Mouse (Mus musculus) layer of hippocampus, adult 18-20 months (tissue): ENCODE measurements around the gene D630036H23Rik. TPM values are rescaled to one million over a fixed set of nuclear protein-coding genes. Genes with fewer than 3 reads are reported as not detected.
A peak's percentile ranks its signal among the peaks of the same experiment; 100 is the strongest.

Experiments
- DNase-seq, 2 experiments: peaks; one replicate each; pipeline ENCODE4 v3.0.0; 2022; ENCODE audit warnings: low spot score in 2 of 2
- long read RNA-seq: library from polyadenylated mRNA; stranded (forward); transcript quantifications from one replicate; pipeline ENCODE4 v2.0.0, GENCODE M21; 2021
- total RNA-seq, 2 experiments: library from RNA; stranded (reverse); gene quantifications; 2 replicates each; pipeline ENCODE4 v1.2.3; 2021

Gene D630036H23Rik
- total RNA-seq = 1 to 10 TPM; 1.9 to 2.2 TPM
- long read RNA-seq, partial matches to known transcripts = 0 of 2 reads
- long read RNA-seq, other reads (novel, unspliced or antisense) = 0 of 2 reads

GRCm38 (mm10) chr12:36381441-36382340 is at the start of gene D630036H23Rik, which contains the start of gene Ispd:
Gene D630036H23Rik, minus strand, starts transcription at chr12:36382181.
Gene Ispd, plus strand, starts transcription at chr12:36381450.
- DNase-seq = peak; percentile 79 to 89

GRCm38 (mm10) chr12:36426163-36427045 is 44.4 kb upstream of the D630036H23Rik start:
- DNase-seq = no peak

- no peak for DNase-seq
Measured at GRCm38 (mm10) chr12:36425258-36425657, 43.3 kb upstream of the D630036H23Rik start.

GRCm38 (mm10) chr12:36423677-36424076 is 41.7 kb upstream of the D630036H23Rik start:
- DNase-seq = no peak

GRCm38 (mm10) chr12:36395115-36395514 is 13.1 kb upstream of the D630036H23Rik start:
- DNase-seq = peak; percentile 23 to 58

GRCm38 (mm10) chr12:36386991-36387390 is 5.0 kb upstream of the D630036H23Rik start:
- no peak for DNase-seq

- no peak for DNase-seq
Measured at GRCm38 (mm10) chr12:36385386-36385785, 3.4 kb upstream of the D630036H23Rik start.

GRCm38 (mm10) chr12:36380806-36381205 is 1.2 kb downstream of the D630036H23Rik start:
- no peak for DNase-seq

- DNase-seq = no peak
Measured at GRCm38 (mm10) chr12:36380254-36380653, 1.7 kb downstream of the D630036H23Rik start.

- peak in 1 of 2 experiments; percentile 12 for DNase-seq
Measured at GRCm38 (mm10) chr12:36376391-36376790, 5.6 kb downstream of the D630036H23Rik start.

GRCm38 (mm10) chr12:36373237-36373998 is 8.6 kb downstream of the D630036H23Rik start:
- no peak for DNase-seq

GRCm38 (mm10) chr12:36364013-36364412 is 18.0 kb downstream of the D630036H23Rik start:
- DNase-seq = no peak

GRCm38 (mm10) chr12:36360693-36361092 is 21.3 kb downstream of the D630036H23Rik start:
- no peak for DNase-seq

GRCm38 (mm10) chr12:36360064-36360463 is 21.9 kb downstream of the D630036H23Rik start:
- DNase-seq = no peak

- DNase-seq = no peak
Measured at GRCm38 (mm10) chr12:36344131-36344530, 37.9 kb downstream of the D630036H23Rik start.

- DNase-seq = peak in 1 of 2 experiments; percentile 12
Measured at GRCm38 (mm10) chr12:36333837-36334281, 48.1 kb downstream of the D630036H23Rik start.

GRCm38 (mm10) chr12:36332676-36333075 is 49.3 kb downstream of the D630036H23Rik start:
- no peak for DNase-seq
